Comparison of ENCODE assay signal across 8 mouse cellular contexts in the genomic region with DNA sequence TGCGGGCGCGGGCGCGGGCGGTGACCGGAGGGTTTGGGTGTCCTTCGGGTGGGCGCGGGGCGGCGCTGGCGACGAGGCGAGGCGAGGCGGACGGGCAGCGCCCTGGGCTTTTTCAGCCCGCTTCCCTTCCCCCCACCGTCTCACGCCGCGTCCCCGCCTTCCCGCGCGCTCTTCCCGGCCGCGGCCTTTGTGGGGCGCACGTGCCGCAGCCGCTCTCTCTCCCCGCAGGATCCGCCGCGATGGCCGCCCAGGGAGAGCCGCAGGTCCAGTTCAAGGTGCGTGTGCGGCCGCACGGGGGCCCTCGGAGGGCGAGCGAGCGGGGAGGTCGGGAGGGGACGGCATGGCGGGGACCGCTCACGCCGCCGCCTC. TPM values are rescaled to one million over a fixed set of nuclear protein-coding genes. Genes with fewer than 3 reads are reported as not detected.
DNase-seq lines count a peak whose midpoint lies in the region; ATAC-seq and TF ChIP-seq lines count a peak whose summit lies in the region.

No protein-coding gene starts in this region.

- peaks cover 7% of the 10 kb centered on the region; the same call in 1 of the 2 replicates for H3K36me3 ChIP-seq in limb, embryonic 11.5 days (ENCODE audit: control insufficient read depth, insufficient read depth, low read length)

- peak overlapping the region; percentile 54 for H3K4me3 ChIP-seq in cerebellum, adult 2 months (replicated peaks; ENCODE audit: insufficient read depth, low read depth, low read length)
- H3K4me3 ChIP-seq in limb, embryonic 11.5 days (ENCODE audit: low read depth, low read length) = peak overlapping the region; percentile 94

- peak overlapping the region; percentile 86 for H3K4me2 ChIP-seq in limb, embryonic 11.5 days (ENCODE audit: low read depth, severe bottlenecking)

- peak; percentile 51 for ATAC-seq in limb, embryonic 11.5 days (ENCODE audit: insufficient number of reproducible peaks, low FRiP score, low TSS enrichment, low read depth)
- ATAC-seq in neutrophil, adult 5-6 weeks (ENCODE audit: extremely low read depth, insufficient number of reproducible peaks, low FRiP score, poor library complexity, severe bottlenecking) = 0 out of 2 replicates have a peak, but pooled peaks have one; percentile 16

- TF ChIP-seq POLR2A in cerebellum, adult 2 months (IDR thresholded peaks at IDR 0.05; ENCODE audit: borderline replicate concordance, insufficient read depth, low read length) = no peak

- H3K27me3 ChIP-seq in cerebellum, adult 2 months (ENCODE audit: control insufficient read depth, insufficient read depth, low read length) = no peaks in the 10 kb centered on the region
- H3K27me3 ChIP-seq in limb, embryonic 11.5 days (ENCODE audit: control insufficient read depth, insufficient read depth, low read length) = no peaks in the 10 kb centered on the region

- WGBS in cerebellum, adult 2 months = 2% methylated on average over 51 of the region's 56 CpGs
- under 1% methylated on average over 44 of the region's 56 CpGs for WGBS in limb, embryonic 11.5 days

- TF ChIP-seq CTCF in cerebellum, adult 2 months (IDR thresholded peaks at IDR 0.05; ENCODE audit: borderline replicate concordance, insufficient read depth, low read depth, low read length) = no peak

- peak overlapping the region; percentile 64 for H3K27ac ChIP-seq in cerebellum, adult 2 months (ENCODE audit: insufficient read depth, low read length)
- peak overlapping the region; percentile 97 for H3K27ac ChIP-seq in limb, embryonic 11.5 days (replicated peaks; ENCODE audit: low read depth, low read length)

- no peaks in the 10 kb centered on the region for H3K4me1 ChIP-seq in cerebellum, adult 2 months (ENCODE audit: control insufficient read depth, insufficient read depth, low read length)
- H3K4me1 ChIP-seq in limb, embryonic 11.5 days (ENCODE audit: control insufficient read depth, insufficient read depth, low read length) = 0 out of 2 replicates have a peak, but pooled peaks cover 4% of the 10 kb centered on the region

- H3K9ac ChIP-seq in limb, embryonic 11.5 days (ENCODE audit: low read length) = peak overlapping the region; percentile 98

- H3K9me3 ChIP-seq in limb, embryonic 11.5 days (ENCODE audit: control insufficient read depth, low read length) = no peaks in the 10 kb centered on the region

- no peak for DNase-seq in cerebellum, adult 2 months
- no peak for DNase-seq in cerebellum, postnatal 4 days (ENCODE audit: low spot score in 2 of 2)
- peak; percentile 23 for DNase-seq in urinary bladder, postnatal 10 days (ENCODE audit: low spot score)
- no peak for DNase-seq in urinary bladder, adult 2 months (ENCODE audit: low spot score)
- no peak for DNase-seq in limb, embryonic 11.5 days (ENCODE audit: low spot score)
- no peak for DNase-seq in right cerebral cortex, adult 2 months (ENCODE audit: low spot score in 2 of 2)
- DNase-seq in frontal cortex, postnatal 14 days (ENCODE audit: low spot score in 2 of 2) = no peak

RNA-seq across cellular contexts. Expression of a gene that starts 0.4 kb away (rescaled TPM):
- 152 and 160 TPM in 2 replicates for polyA plus RNA-seq in cerebellum, adult 2 months (2012; rRNA removed)
- 85.8 and 88.0 TPM in 2 replicates for polyA plus RNA-seq in urinary bladder, adult 2 months (2012; rRNA removed)
- polyA plus RNA-seq in limb, embryonic 11.5 days (2014; fragmentation: Nextera tagmentation; extraction: Ambion mirVana) = 910 TPM in 2 replicates
- 48.2 and 68.5 TPM in 2 replicates for total RNA-seq in neutrophil, adult 5-6 weeks (2017)

RNA-seq across cellular contexts. Expression of a gene that starts 11.9 kb away (rescaled TPM):
- 21.4 and 21.8 TPM in 2 replicates for polyA plus RNA-seq in cerebellum, adult 2 months (2012; rRNA removed)
- 45.6 and 49.8 TPM in 2 replicates for polyA plus RNA-seq in urinary bladder, adult 2 months (2012; rRNA removed)
- 27.3 and 31.1 TPM in 2 replicates for polyA plus RNA-seq in limb, embryonic 11.5 days (2014; fragmentation: Nextera tagmentation; extraction: Ambion mirVana)
- 23.5 and 27.7 TPM in 2 replicates for total RNA-seq in neutrophil, adult 5-6 weeks (2017)
